Mouse (Mus musculus) hindbrain, embryonic 14.5 days (tissue): ENCODE results near the gene Ugt2b5. TPM values are rescaled to one million over a fixed set of nuclear protein-coding genes. Genes with fewer than 3 reads are reported as not detected.

Experiments used
- ATAC-seq: fragments of 200-750 bp; cut with Nextera tagmentation; 2 replicates; pipeline ENCODE4 v1.8.0; 2017; ENCODE audit warnings: moderate number of reproducible peaks, mild to moderate bottlenecking, moderate TSS enrichment, moderate library complexity; ENCODE audit not compliant: low FRiP score
- DNase-seq: peaks from one replicate; pipeline ENCODE4 v3.0.0-alpha.2; 2015; ENCODE audit warnings: low spot score
- H3K27ac ChIP-seq: fragments of 300-500 bp; sonication (generic); 2 replicates; pipeline ENCODE4 v1.5.1; 2014; ENCODE audit warnings: mild to moderate bottlenecking, moderate library complexity
- H3K27me3 ChIP-seq: fragments of 300-500 bp; sonication (generic); 2 replicates; pipeline ENCODE4 v1.6.1; 2014; ENCODE audit warnings: mild to moderate bottlenecking, low read length, mixed read lengths; ENCODE audit not compliant: control insufficient read depth, insufficient read depth
- H3K36me3 ChIP-seq: fragments of 300-500 bp; sonication (generic); replicated peaks from 2 replicates; pipeline ENCODE4 v1.6.1; 2014; ENCODE audit not compliant: control insufficient read depth, insufficient read depth
- H3K4me1 ChIP-seq: fragments of 300-500 bp; sonication (generic); replicated peaks from 2 replicates; pipeline ENCODE4 v1.6.1; 2014; ENCODE audit warnings: antibody characterized with exemption, low read length, mixed read lengths; ENCODE audit not compliant: control insufficient read depth, insufficient read depth
- H3K4me2 ChIP-seq: fragments of 300-500 bp; sonication (generic); replicated peaks from 2 replicates; pipeline ENCODE4 v1.6.1; 2014; ENCODE audit warnings: mild to moderate bottlenecking, moderate library complexity
- H3K4me3 ChIP-seq: fragments of 300-500 bp; sonication (generic); replicated peaks from 2 replicates; pipeline ENCODE4 v1.5.1; 2014; ENCODE audit warnings: mild to moderate bottlenecking, low read length
- H3K9ac ChIP-seq: fragments of 300-500 bp; sonication (generic); 2 replicates; pipeline ENCODE4 v1.6.1; 2014
- H3K9me3 ChIP-seq: fragments of 300-500 bp; sonication (generic); 2 replicates; pipeline ENCODE4 v1.6.1; 2016; ENCODE audit warnings: low read length; ENCODE audit not compliant: control insufficient read depth
- WGBS: fragments of 180-500 bp; shearing (Covaris S2); extraction: QIAGEN DNeasy Blood & Tissue Kit; methylation state at CpG from one replicate; pipeline ENCODE4 v1.1.7; 2014; 5-methylcytosine and 5-hydroxymethylcytosine counted together
- polyA plus RNA-seq: library from polyadenylated mRNA; unstranded; fragments of >200 nt; fragmentation: Nextera tagmentation; extraction: Ambion mirVana; gene quantifications from 2 replicates; pipeline ENCODE4 v1.2.1, GENCODE M21; 2014

Gene Ugt2b5
- polyA plus RNA-seq, 1 experiment from 2014 or later = not detected

DNA sequence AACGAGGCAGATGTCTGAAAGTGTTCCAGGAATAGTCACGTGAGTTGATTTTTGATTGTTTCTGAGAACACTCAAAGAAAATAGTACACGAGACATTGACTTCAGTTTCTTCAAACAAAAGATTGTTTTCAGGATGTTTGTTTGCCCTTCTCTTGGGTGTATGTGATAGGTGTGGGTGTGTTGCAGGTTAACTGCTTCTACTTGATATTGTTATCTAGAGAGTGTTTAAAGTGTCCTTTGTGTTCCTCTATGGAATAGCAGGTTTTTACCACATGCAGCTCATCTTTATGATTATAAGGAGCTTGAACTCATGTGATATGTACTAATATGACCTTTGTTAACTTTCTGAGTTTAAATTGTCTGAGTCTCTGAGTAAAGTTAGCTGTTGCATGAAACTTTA lies 53.8 kb downstream of the Ugt2b5 start:
- DNase-seq (no peak), ATAC-seq (no peak)
- Histone ChIP-seq H3K4me2 (no peak overlapping the region), H3K27me3 (no peaks in the 10 kb centered on the region), H3K9me3 (no peaks in the 10 kb centered on the region), H3K9ac (no peak overlapping the region), H3K27ac (no peak overlapping the region), H3K4me3 (no peak overlapping the region), H3K4me1 (no peaks in the 10 kb centered on the region), H3K36me3 (no peaks in the 10 kb centered on the region)
- 85% methylated on average over 3 of the region's 3 CpGs for WGBS

Other genes with a start within 250 kb of the Ugt2b5 start
- not detected in 2 replicates for gene Ugt2b34, start 233.4 kb downstream of the Ugt2b5 start, polyA plus RNA-seq
- not detected in 2 replicates for gene Ugt2b1, start 213.8 kb downstream of the Ugt2b5 start, polyA plus RNA-seq
- gene Ugt2b35, start 139.5 kb downstream of the Ugt2b5 start, polyA plus RNA-seq = not detected in 2 replicates
- 0.18 TPM in 1 of 2 replicates, not detected in the other for gene Ugt2b36, start 47.8 kb downstream of the Ugt2b5 start, polyA plus RNA-seq
- not detected in 2 replicates for gene Ugt2b37, start 114.5 kb upstream of the Ugt2b5 start, polyA plus RNA-seq
- gene Ugt2a3, start 196.9 kb upstream of the Ugt2b5 start, polyA plus RNA-seq = not detected in 2 replicates